ENCODE assay signal across 25 mouse cellular contexts in the genomic region with DNA sequence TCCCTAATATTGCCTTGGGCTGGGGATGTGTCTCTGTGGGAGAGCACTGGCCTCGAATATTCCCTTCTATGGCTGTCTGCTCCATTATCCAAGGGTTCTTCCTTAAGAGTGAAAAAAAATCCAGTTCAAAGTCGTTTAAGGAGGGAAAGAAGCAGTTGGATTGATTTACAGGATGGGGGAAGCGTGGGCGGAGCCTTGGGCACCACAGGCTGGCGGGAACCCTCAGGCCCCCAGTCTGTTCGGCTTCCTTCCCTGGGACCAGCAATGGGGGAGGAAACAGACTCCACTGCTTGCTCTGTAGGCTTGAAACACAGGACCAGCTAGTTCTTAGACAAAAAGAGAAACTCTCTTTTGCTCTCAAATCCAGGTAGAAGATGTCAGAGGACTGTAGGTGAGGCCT. TPM values are rescaled to one million over a fixed set of nuclear protein-coding genes. Genes with fewer than 3 reads are reported as not detected.
DNase-seq lines count a peak whose midpoint lies in the region; ATAC-seq and TF ChIP-seq lines count a peak whose summit lies in the region.
"Had no signal": no experiment of that assay in that cellular context is flagged by ENCODE, and none has a peak within 500 bp of the region (broad histone marks: within the 10 kb centered on the region; RNA-seq: fewer than 3 reads in every experiment).

No protein-coding gene starts in this region.

- DNase-seq in kidney, adult 9 months: no peak
- DNase-seq in kidney, postnatal 4 days: peak; percentile 67 to 75
- DNase-seq in kidney, postnatal 36 days: no peak
- peak; percentile 48 for DNase-seq in embryonic facial prominence, embryonic 14.5 days (ENCODE audit: low spot score)
- DNase-seq in gastrocnemius, adult 2 months: no peak
- DNase-seq: adrenal gland, postnatal 36 days; cerebellum, postnatal 14 days; layer of hippocampus, postnatal 36 days; lung, adult 18-20 months; thymus, adult 18-20 months; thymus, postnatal 36 days had no signal

- no peak overlapping the region for H3K27ac ChIP-seq in kidney, embryonic 14.5 days (ENCODE audit: low read depth, low read length)
- no peak overlapping the region for H3K27ac ChIP-seq in embryonic facial prominence, embryonic 14.5 days (replicated peaks; ENCODE audit: low read depth, low read length)
- H3K27ac ChIP-seq in limb, embryonic 15.5 days: peak overlapping the region; percentile 43
- no peak overlapping the region for H3K27ac ChIP-seq in forebrain, embryonic 12.5 days
- H3K27ac ChIP-seq in gastrocnemius, adult 2 months: no peak overlapping the region
- H3K27ac ChIP-seq: embryonic facial prominence, embryonic 12.5 days; heart, embryonic 10.5 days; intestine, embryonic 15.5 days; liver, embryonic 12.5 days; midbrain, embryonic 13.5 days had no signal

- TF ChIP-seq CTCF in gastrocnemius, adult 2 months (IDR thresholded peaks at IDR 0.05): no peak

- no peaks in the 10 kb centered on the region for H3K36me3 ChIP-seq in kidney, embryonic 14.5 days (ENCODE audit: control insufficient read depth, insufficient read depth, low read length)
- no peaks in the 10 kb centered on the region for H3K36me3 ChIP-seq in embryonic facial prominence, embryonic 14.5 days (ENCODE audit: control insufficient read depth, insufficient read depth, low read length)
- no peaks in the 10 kb centered on the region for H3K36me3 ChIP-seq in limb, embryonic 15.5 days
- H3K36me3 ChIP-seq in forebrain, embryonic 12.5 days (replicated peaks): no peaks in the 10 kb centered on the region
- H3K36me3 ChIP-seq: embryonic facial prominence, embryonic 12.5 days; G1E; heart, embryonic 10.5 days; hindbrain, embryonic 10.5 days; intestine, embryonic 15.5 days; liver, embryonic 12.5 days; midbrain, embryonic 13.5 days had no signal

- peak; percentile 29; the same call in 1 of the 2 replicates for ATAC-seq in kidney, embryonic 14.5 days (ENCODE audit: low FRiP score, low TSS enrichment)
- no peak for ATAC-seq in embryonic facial prominence, embryonic 14.5 days (ENCODE audit: low read depth)
- no peak for ATAC-seq in limb, embryonic 15.5 days (ENCODE audit: insufficient number of reproducible peaks, low FRiP score, low TSS enrichment, low read depth)
- ATAC-seq in forebrain, embryonic 12.5 days (ENCODE audit: low FRiP score): no peak
- ATAC-seq: forebrain, embryonic 14.5 days; hindbrain, embryonic 16.5 days; intestine, embryonic 15.5 days; liver, embryonic 12.5 days; midbrain, embryonic 13.5 days; Patski had no signal

- no peaks in the 10 kb centered on the region for H3K9me3 ChIP-seq in kidney, embryonic 14.5 days (ENCODE audit: control insufficient read depth, low read length)
- no peaks in the 10 kb centered on the region for H3K9me3 ChIP-seq in embryonic facial prominence, embryonic 14.5 days (ENCODE audit: control insufficient read depth, low read length)
- no peaks in the 10 kb centered on the region for H3K9me3 ChIP-seq in limb, embryonic 15.5 days
- H3K9me3 ChIP-seq in forebrain, embryonic 12.5 days: no peaks in the 10 kb centered on the region
- H3K9me3 ChIP-seq: embryonic facial prominence, embryonic 12.5 days; G1E; heart, embryonic 10.5 days; hindbrain, embryonic 10.5 days; intestine, embryonic 15.5 days; liver, embryonic 12.5 days; midbrain, embryonic 13.5 days had no signal

- H3K4me1 ChIP-seq in kidney, embryonic 14.5 days (ENCODE audit: control insufficient read depth, insufficient read depth, low read length): peaks cover 13% of the 10 kb centered on the region
- peaks cover 17% of the 10 kb centered on the region for H3K4me1 ChIP-seq in embryonic facial prominence, embryonic 14.5 days (ENCODE audit: control insufficient read depth, insufficient read depth, low read length)
- peaks cover 36% of the 10 kb centered on the region for H3K4me1 ChIP-seq in limb, embryonic 15.5 days
- no peaks in the 10 kb centered on the region; the same call in 1 of the 2 replicates for H3K4me1 ChIP-seq in forebrain, embryonic 12.5 days
- H3K4me1 ChIP-seq: midbrain, embryonic 13.5 days had no signal

- 4% methylated on average over 6 of the region's 6 CpGs for WGBS in kidney, embryonic 14.5 days
- 19% methylated on average over 6 of the region's 6 CpGs for WGBS in embryonic facial prominence, embryonic 14.5 days
- WGBS in limb, embryonic 15.5 days: 15% methylated on average over 6 of the region's 6 CpGs
- WGBS in forebrain, embryonic 12.5 days: 44% methylated on average over 6 of the region's 6 CpGs

- H3K27me3 ChIP-seq in kidney, embryonic 14.5 days (ENCODE audit: control insufficient read depth, insufficient read depth, low read length): no peaks in the 10 kb centered on the region
- no peaks in the 10 kb centered on the region for H3K27me3 ChIP-seq in embryonic facial prominence, embryonic 14.5 days (replicated peaks; ENCODE audit: control insufficient read depth, insufficient read depth, low read length)
- H3K27me3 ChIP-seq in limb, embryonic 15.5 days: no peaks in the 10 kb centered on the region
- peaks cover 13% of the 10 kb centered on the region; the same call in 1 of the 2 replicates for H3K27me3 ChIP-seq in forebrain, embryonic 12.5 days
- H3K27me3 ChIP-seq: embryonic facial prominence, embryonic 12.5 days; intestine, embryonic 15.5 days; Patski had no signal

- intact Hi-C loops in gastrocnemius, adult 2 months (cut with DNase I): no loop called here

- no peak overlapping the region for H3K4me3 ChIP-seq in kidney, embryonic 14.5 days (ENCODE audit: low read length)
- no peak overlapping the region for H3K4me3 ChIP-seq in embryonic facial prominence, embryonic 14.5 days (ENCODE audit: low read depth, low read length)
- no peak overlapping the region for H3K4me3 ChIP-seq in limb, embryonic 15.5 days
- H3K4me3 ChIP-seq in forebrain, embryonic 12.5 days (replicated peaks): no peak overlapping the region
- no peak overlapping the region for H3K4me3 ChIP-seq in gastrocnemius, adult 2 months
- H3K4me3 ChIP-seq: embryonic facial prominence, embryonic 12.5 days; heart, embryonic 10.5 days; hindbrain, embryonic 10.5 days; intestine, embryonic 15.5 days; liver, embryonic 12.5 days; midbrain, embryonic 13.5 days had no signal

- H3K9ac ChIP-seq in kidney, embryonic 14.5 days (ENCODE audit: low read depth, low read length): no peak overlapping the region
- H3K9ac ChIP-seq in embryonic facial prominence, embryonic 14.5 days (ENCODE audit: low read depth, low read length): no peak overlapping the region
- no peak overlapping the region for H3K9ac ChIP-seq in limb, embryonic 15.5 days
- no peak overlapping the region for H3K9ac ChIP-seq in forebrain, embryonic 12.5 days
- H3K9ac ChIP-seq: embryonic facial prominence, embryonic 12.5 days; intestine, embryonic 15.5 days; liver, embryonic 12.5 days; midbrain, embryonic 13.5 days had no signal

- no peak overlapping the region for H3K4me2 ChIP-seq in kidney, embryonic 14.5 days (replicated peaks; ENCODE audit: low read depth, low read length)
- H3K4me2 ChIP-seq in embryonic facial prominence, embryonic 14.5 days (ENCODE audit: low read depth, low read length): no peak overlapping the region
- H3K4me2 ChIP-seq in limb, embryonic 15.5 days: no peak overlapping the region
- no peak overlapping the region for H3K4me2 ChIP-seq in forebrain, embryonic 12.5 days
- H3K4me2 ChIP-seq: embryonic facial prominence, embryonic 12.5 days; intestine, embryonic 15.5 days; liver, embryonic 12.5 days; midbrain, embryonic 13.5 days had no signal

RNA-seq across cellular contexts. Expression of gene Spsb1, which starts 13.7 kb away (rescaled TPM):
- 8.0 and 9.6 TPM in 2 replicates for polyA plus RNA-seq in kidney, embryonic 14.5 days (2014; fragmentation: Nextera tagmentation; extraction: Ambion mirVana)
- 16.3 and 19.6 TPM in 2 replicates for polyA plus RNA-seq in embryonic facial prominence, embryonic 14.5 days (2014; fragmentation: Nextera tagmentation; extraction: Ambion mirVana)
- 24.6 and 27.1 TPM in 2 replicates for polyA plus RNA-seq in limb, embryonic 15.5 days (2015; fragmentation: Nextera tagmentation; extraction: Ambion mirVana)
- 8.1 and 9.0 TPM in 2 replicates for polyA plus RNA-seq in forebrain, embryonic 12.5 days (2016; fragmentation: Nextera tagmentation; extraction: Ambion mirVana)
- total RNA-seq in gastrocnemius, adult 2 months (2021): 10 to 100 TPM in 1 of 2 experiments, 1 to 10 TPM in 1; 5.5 to 16.1 TPM
- total RNA-seq: G1E; monocyte, adult 5-6 weeks had no signal

RNA-seq across cellular contexts. Expression of gene H6pd, which starts 40.3 kb away (rescaled TPM):
- 6.8 and 10.7 TPM in 2 replicates for polyA plus RNA-seq in kidney, embryonic 14.5 days (2014; fragmentation: Nextera tagmentation; extraction: Ambion mirVana)
- 14.1 and 14.7 TPM in 2 replicates for polyA plus RNA-seq in embryonic facial prominence, embryonic 14.5 days (2014; fragmentation: Nextera tagmentation; extraction: Ambion mirVana)
- polyA plus RNA-seq in limb, embryonic 15.5 days (2015; fragmentation: Nextera tagmentation; extraction: Ambion mirVana): 13.1 and 13.4 TPM in 2 replicates
- 2.8 and 3.0 TPM in 2 replicates for polyA plus RNA-seq in forebrain, embryonic 12.5 days (2016; fragmentation: Nextera tagmentation; extraction: Ambion mirVana)
- total RNA-seq in gastrocnemius, adult 2 months (2021): 100 to 1,000 TPM in 1 of 2 experiments, 10 to 100 TPM in 1; 41.6 to 104 TPM

Comparison
In these comparisons a context has a peak if more than half of its experiments do, and no peak if none do; other contexts are left out.
1. DNase-seq: peak in kidney, postnatal 4 days (2 of 2) and embryonic facial prominence, embryonic 14.5 days (single experiment); none in kidney, adult 9 months (single experiment), kidney, postnatal 36 days (0 of 2) and gastrocnemius, adult 2 months (single experiment).